Mouse (Mus musculus): ENCODE measurements around the gene Vwa8.

DNA sequence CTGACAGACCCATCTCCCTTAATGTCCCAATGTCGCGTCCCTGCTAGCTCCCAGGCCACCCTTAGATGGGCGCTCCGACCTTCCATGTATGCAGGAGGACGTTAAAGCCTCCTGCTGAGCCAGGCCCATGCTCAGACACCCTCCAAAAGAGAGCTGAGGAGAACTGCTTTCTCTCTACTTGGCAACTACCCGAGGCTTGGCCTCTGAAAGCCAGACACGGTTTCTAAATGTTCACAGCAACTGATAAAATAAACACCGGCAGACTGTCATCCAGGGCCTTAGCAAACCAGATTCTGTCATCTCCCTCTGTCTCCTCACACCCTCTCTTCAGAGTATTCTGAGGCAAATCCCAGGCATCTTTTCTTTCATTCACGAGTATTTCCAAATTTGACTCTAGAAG, 377.2 kb downstream of the Vwa8 start:
- TF ChIP-seq POLR2A (IDR thresholded peaks at IDR 0.05; ENCODE audit: low read depth, low read length) (no peak), CTCF (IDR thresholded peaks at IDR 0.05; ENCODE audit: extremely low read depth, insufficient read length, insufficient replicate concordance, low read depth, low read length) (no peak)

Measured in small intestine, adult 2 months (tissue).